Mouse (Mus musculus): ENCODE data around the gene Clec2l.

GRCm38 (mm10) chr6:38721361-38721760 is 58.5 kb downstream of the Clec2l start:
- TF ChIP-seq MAX (IDR thresholded peaks at IDR 0.05) (no peak), CTCF (IDR thresholded peaks at IDR 0.05; ENCODE audit: control insufficient read depth, insufficient read depth, insufficient read length) (no peak), MYOD1 (IDR thresholded peaks at IDR 0.05; ENCODE audit: control insufficient read depth, insufficient read length, low read depth) (no peak), MYOG (IDR thresholded peaks at IDR 0.05; ENCODE audit: control insufficient read depth, extremely low read depth, insufficient read length) (no peak), USF1 (IDR thresholded peaks at IDR 0.05; ENCODE audit: low read depth) (no peak), CEBPB (IDR thresholded peaks at IDR 0.05; ENCODE audit: low read depth) (no peak), FOSL1 (IDR thresholded peaks at IDR 0.05; ENCODE audit: insufficient read depth, low read length, poor library complexity, severe bottlenecking) (no peak)
